8 mouse cellular contexts compared by ENCODE assay signal in the genomic region with DNA sequence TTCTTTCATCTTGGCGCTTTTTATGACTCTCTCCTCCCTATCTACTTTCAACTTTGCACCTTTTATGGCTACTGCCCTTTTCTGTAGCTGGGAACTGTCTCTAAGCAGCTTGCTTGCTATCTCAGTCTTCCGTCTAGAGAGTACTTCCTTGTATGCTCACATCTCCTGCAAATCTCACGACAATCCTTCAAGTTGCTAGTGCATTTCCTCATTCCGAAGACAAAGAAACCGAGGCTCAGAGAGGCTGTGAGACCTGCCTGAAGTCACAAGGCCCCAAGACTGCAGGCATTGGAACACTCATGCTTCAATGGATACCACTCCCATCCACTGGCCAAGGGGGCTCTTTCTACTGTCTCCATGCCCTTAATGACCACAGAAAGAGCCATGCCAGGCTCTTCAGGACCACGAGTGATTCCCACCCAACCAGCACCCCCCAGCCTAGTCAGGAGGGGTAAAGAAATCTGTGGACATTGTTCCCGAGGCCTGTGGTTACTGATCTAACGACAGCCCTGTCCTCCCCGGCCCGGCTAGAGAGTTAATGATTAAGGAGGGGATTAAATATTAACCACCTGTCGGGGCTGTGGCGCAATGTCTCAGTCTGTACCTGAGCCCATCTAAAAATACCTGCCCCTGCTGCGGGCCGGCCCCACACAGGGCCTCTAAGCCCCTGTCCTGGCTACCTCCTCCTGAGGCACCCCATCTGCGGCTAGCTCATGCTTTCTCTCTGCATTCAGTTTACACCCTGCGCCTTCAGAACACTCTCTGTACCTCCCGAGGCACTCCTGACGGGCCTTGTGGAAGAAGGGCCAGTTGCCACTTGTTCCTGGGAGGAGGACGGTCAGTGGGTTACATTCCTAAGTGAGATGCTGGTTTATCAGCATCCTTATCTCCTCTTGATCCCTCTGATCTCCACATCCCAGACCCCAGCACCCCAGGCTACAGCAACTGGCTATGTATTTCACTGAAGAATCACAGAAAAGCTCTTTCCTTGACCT. TPM values are rescaled to one million over a fixed set of nuclear protein-coding genes. Genes with fewer than 3 reads are reported as not detected.
A peak's percentile ranks its signal among the peaks of the same experiment; 100 is the strongest.
DNase-seq lines count a peak whose midpoint lies in the region; ATAC-seq lines count a peak whose summit lies in the region.
"Had no signal": no experiment of that assay in that cellular context is flagged by ENCODE, and none has a peak within 500 bp of the region (broad histone marks: within the 10 kb centered on the region; RNA-seq: fewer than 3 reads in every experiment).

No protein-coding gene starts in this region.

- H3K4me2 ChIP-seq in kidney, embryonic 15.5 days = peak overlapping the region; percentile 23
- H3K4me2 ChIP-seq in lung, embryonic 16.5 days (ENCODE audit: low read depth, low read length) = no peak overlapping the region
- H3K4me2 ChIP-seq in hindbrain, embryonic 13.5 days = no peak overlapping the region

- ATAC-seq in kidney, embryonic 15.5 days (replicated peaks; ENCODE audit: low FRiP score) = peak; percentile 88
- peak; percentile 81 for ATAC-seq in lung, embryonic 16.5 days (ENCODE audit: low read depth)
- ATAC-seq in hindbrain, embryonic 13.5 days (ENCODE audit: low FRiP score) = no peak

- no peak overlapping the region for H3K9ac ChIP-seq in kidney, embryonic 15.5 days
- no peak overlapping the region; the same call in 1 of the 2 replicates for H3K9ac ChIP-seq in lung, embryonic 16.5 days (ENCODE audit: low read length)
- H3K9ac ChIP-seq in hindbrain, embryonic 13.5 days = no peak overlapping the region

- 29% methylated on average over 19 of the region's 19 CpGs for WGBS in kidney, embryonic 15.5 days
- WGBS in lung, embryonic 16.5 days = 38% methylated on average over 19 of the region's 19 CpGs
- 35% methylated on average over 19 of the region's 19 CpGs for WGBS in hindbrain, embryonic 13.5 days

- peak overlapping the region; percentile 97 for H3K27ac ChIP-seq in kidney, embryonic 15.5 days
- peak overlapping the region; percentile 91 for H3K27ac ChIP-seq in lung, embryonic 16.5 days (ENCODE audit: low read length)
- no peak overlapping the region for H3K27ac ChIP-seq in hindbrain, embryonic 13.5 days

- peak; percentile 11 to 62 for DNase-seq in spleen, postnatal 4 days (ENCODE audit: low spot score in 2 of 2)
- DNase-seq in spleen, postnatal 36 days (ENCODE audit: low spot score in 2 of 2) = no peak
- DNase-seq in thymus, postnatal 4 days = peak; percentile 42
- no peak for DNase-seq in embryo, embryonic 10.5 days (ENCODE audit: low spot score)

- H3K9me3 ChIP-seq in kidney, embryonic 15.5 days (replicated peaks) = no peaks in the 10 kb centered on the region
- no peaks in the 10 kb centered on the region for H3K9me3 ChIP-seq in lung, embryonic 16.5 days (ENCODE audit: control insufficient read depth, low read length)
- no peaks in the 10 kb centered on the region for H3K9me3 ChIP-seq in hindbrain, embryonic 13.5 days
- H3K9me3 ChIP-seq: megakaryocyte, embryonic 14.5 days had no signal

- H3K36me3 ChIP-seq in kidney, embryonic 15.5 days = no peaks in the 10 kb centered on the region
- H3K36me3 ChIP-seq in lung, embryonic 16.5 days (ENCODE audit: control insufficient read depth, insufficient read depth, low read length) = no peaks in the 10 kb centered on the region
- no peaks in the 10 kb centered on the region for H3K36me3 ChIP-seq in hindbrain, embryonic 13.5 days

- no peaks in the 10 kb centered on the region for H3K27me3 ChIP-seq in kidney, embryonic 15.5 days
- no peaks in the 10 kb centered on the region for H3K27me3 ChIP-seq in lung, embryonic 16.5 days (ENCODE audit: control insufficient read depth, insufficient read depth, low read depth, low read length)
- peaks cover 30% of the 10 kb centered on the region for H3K27me3 ChIP-seq in hindbrain, embryonic 13.5 days
- H3K27me3 ChIP-seq: megakaryocyte, embryonic 14.5 days had no signal

- H3K4me3 ChIP-seq in kidney, embryonic 15.5 days (replicated peaks) = no peak overlapping the region
- no peak overlapping the region for H3K4me3 ChIP-seq in lung, embryonic 16.5 days (ENCODE audit: low read length)
- no peak overlapping the region for H3K4me3 ChIP-seq in hindbrain, embryonic 13.5 days
- H3K4me3 ChIP-seq: megakaryocyte, embryonic 14.5 days had no signal

- peaks cover 63% of the 10 kb centered on the region for H3K4me1 ChIP-seq in kidney, embryonic 15.5 days
- peaks cover 33% of the 10 kb centered on the region for H3K4me1 ChIP-seq in lung, embryonic 16.5 days (replicated peaks; ENCODE audit: control insufficient read depth, insufficient read depth, low read length)
- peaks cover 25% of the 10 kb centered on the region for H3K4me1 ChIP-seq in hindbrain, embryonic 13.5 days (replicated peaks)

RNA-seq across cellular contexts. Expression of a gene that starts 30.7 kb away (rescaled TPM):
- polyA plus RNA-seq in kidney, embryonic 15.5 days (2015; fragmentation: Nextera tagmentation; extraction: Ambion mirVana) = 13.7 and 14.7 TPM in 2 replicates
- polyA plus RNA-seq in lung, embryonic 16.5 days (2015; fragmentation: Nextera tagmentation; extraction: Ambion mirVana) = 10.1 and 11.2 TPM in 2 replicates
- polyA plus RNA-seq in hindbrain, embryonic 13.5 days (2015; fragmentation: Nextera tagmentation; extraction: Ambion mirVana) = 5.1 and 5.2 TPM in 2 replicates

Comparison
In these comparisons a context has a peak if more than half of its experiments do, and no peak if none do; other contexts are left out.
1. DNase-seq: peak in spleen, postnatal 4 days (2 of 2) and thymus, postnatal 4 days (single experiment); none in spleen, postnatal 36 days (0 of 2) and embryo, embryonic 10.5 days (single experiment).